Mouse (Mus musculus) stomach, embryonic 16.5 days (tissue): Measurements from ENCODE around the gene Ssxb5. TPM values are rescaled to one million over a fixed set of nuclear protein-coding genes. Genes with fewer than 3 reads are reported as not detected.
"Not testable (repeated sequence)": the region's sequence is repeated elsewhere in the genome, so short reads cannot be mapped to it uniquely, and the experiment has no call there.

Source experiments
- ATAC-seq: fragments of 200-750 bp; cut with Nextera tagmentation; 2 replicates; pipeline ENCODE4 v1.8.0; 2017; ENCODE audit warnings: moderate number of reproducible peaks, moderate TSS enrichment; ENCODE audit not compliant: insufficient read depth, low FRiP score
- H3K27ac ChIP-seq: fragments of 300-500 bp; sonication (generic); 2 replicates; pipeline ENCODE4 v1.5.1; 2014; ENCODE audit warnings: low read length
- H3K27me3 ChIP-seq: fragments of 300-500 bp; sonication (generic); 2 replicates; pipeline ENCODE4 v1.6.1; 2014; ENCODE audit warnings: low read length, control low read depth, mixed read lengths; ENCODE audit not compliant: control insufficient read depth, insufficient read depth
- H3K36me3 ChIP-seq: fragments of 300-500 bp; sonication (generic); 2 replicates; pipeline ENCODE4 v1.6.1; 2014; ENCODE audit warnings: low read length; ENCODE audit not compliant: control insufficient read depth, insufficient read depth
- H3K4me1 ChIP-seq: fragments of 300-500 bp; sonication (generic); 2 replicates; pipeline ENCODE4 v1.6.1; 2014; ENCODE audit warnings: low read length, control low read depth, mixed read lengths; ENCODE audit not compliant: control insufficient read depth, insufficient read depth
- H3K4me2 ChIP-seq: fragments of 300-500 bp; sonication (generic); 2 replicates; pipeline ENCODE4 v1.6.1; 2014; ENCODE audit warnings: low read depth, low read length, mixed read lengths
- H3K4me3 ChIP-seq: fragments of 300-500 bp; sonication (generic); replicated peaks from 2 replicates; pipeline ENCODE4 v1.5.1; 2014; ENCODE audit warnings: mild to moderate bottlenecking, low read length
- H3K9ac ChIP-seq: fragments of 300-500 bp; sonication (generic); 2 replicates; pipeline ENCODE4 v1.6.1; 2014; ENCODE audit warnings: low read length
- H3K9me3 ChIP-seq: fragments of 300-500 bp; sonication (generic); replicated peaks from 2 replicates; pipeline ENCODE4 v1.6.1; 2016; ENCODE audit warnings: low read length, control low read depth; ENCODE audit not compliant: control insufficient read depth
- WGBS: fragments of 180-500 bp; shearing (Covaris S2); extraction: QIAGEN DNeasy Blood & Tissue Kit; methylation state at CpG from one replicate; pipeline ENCODE4 v1.1.7; 2014; 5-methylcytosine and 5-hydroxymethylcytosine counted together
- polyA plus RNA-seq: library from polyadenylated mRNA; unstranded; fragments of >200 nt; fragmentation: Nextera tagmentation; extraction: Ambion mirVana; gene quantifications from 2 replicates; pipeline ENCODE4 v1.2.1, GENCODE M21; 2015

The Ssxb5 gene
- polyA plus RNA-seq: not detected in 2 replicates

DNA sequence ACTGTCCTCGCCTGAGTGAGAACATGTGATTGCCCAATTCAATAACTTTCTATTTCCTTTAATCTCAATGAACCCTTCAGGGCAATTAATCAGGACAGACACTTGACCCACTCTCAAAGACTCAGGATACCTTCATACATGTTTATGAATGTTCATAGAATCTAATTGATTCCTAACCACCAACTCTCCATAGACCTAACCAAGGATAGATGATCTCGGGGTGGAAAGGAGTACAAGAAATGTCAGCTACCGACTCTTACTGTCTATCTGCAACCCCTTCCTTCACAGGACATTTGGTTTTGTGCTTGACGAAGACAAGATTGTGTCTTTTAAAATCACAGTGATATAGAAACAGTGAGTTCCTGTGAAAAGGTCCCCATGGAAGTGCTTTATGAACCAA, at the start of gene Ssxb5:
TSS of gene Ssxb5 (plus strand) at position 301 of the 400 bp plus-strand sequence.
- not testable (repeated sequence) for H3K4me1 ChIP-seq, H3K27me3 ChIP-seq, H3K27ac ChIP-seq, H3K4me2 ChIP-seq, H3K9ac ChIP-seq, H3K36me3 ChIP-seq, H3K4me3 ChIP-seq, H3K9me3 ChIP-seq, ATAC-seq
- 84% methylated on average over 4 of the region's 4 CpGs for WGBS

DNA sequence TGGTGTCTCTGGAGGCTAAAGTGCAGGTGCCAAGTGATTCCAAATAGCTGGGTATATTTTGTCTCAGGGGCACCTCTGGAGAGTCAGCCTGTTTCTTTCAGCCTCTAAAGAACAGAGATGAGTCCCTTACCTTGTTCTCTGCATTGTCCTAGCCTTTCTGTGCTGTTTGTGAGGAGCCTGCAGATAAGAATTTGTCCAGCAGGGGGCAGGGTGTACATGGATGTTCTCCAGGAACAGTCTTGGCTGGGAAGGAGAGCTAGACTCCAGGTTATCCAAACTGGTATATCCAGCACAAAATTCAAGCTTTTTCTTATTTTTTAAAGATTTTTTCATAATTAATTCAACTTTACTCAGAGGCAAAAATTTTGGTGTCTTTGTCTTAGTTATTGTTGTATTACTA, 28.6 kb downstream of the Ssxb5 start:
- H3K4me1 ChIP-seq: no peaks in the 10 kb centered on the region
- H3K4me2 ChIP-seq: no peak overlapping the region
- no peaks in the 10 kb centered on the region for H3K9me3 ChIP-seq
- H3K4me3 ChIP-seq: no peak overlapping the region
- no peaks in the 10 kb centered on the region for H3K27me3 ChIP-seq
- no peak overlapping the region for H3K9ac ChIP-seq
- H3K36me3 ChIP-seq: no peaks in the 10 kb centered on the region
- ATAC-seq: no peak
- H3K27ac ChIP-seq: no peak overlapping the region

DNA sequence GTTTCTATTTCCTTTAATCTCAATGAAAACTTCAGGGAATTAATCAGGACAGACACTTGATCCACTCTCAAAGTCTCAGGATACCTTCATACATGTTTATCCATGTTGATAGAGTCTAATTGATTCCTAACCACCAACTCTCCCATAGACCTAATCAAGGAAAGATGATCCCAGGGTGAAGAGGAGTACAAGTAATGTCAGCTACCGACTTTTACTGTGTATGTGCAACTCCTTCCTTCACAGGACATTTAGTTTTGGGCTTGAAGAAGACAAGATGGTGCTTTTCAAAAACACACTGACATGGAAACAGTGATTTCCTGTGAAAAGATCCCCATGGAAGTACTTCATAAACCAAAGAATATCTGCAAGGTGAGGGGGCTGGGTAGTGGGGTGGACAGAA, 40.2 kb downstream of the Ssxb5 start, which contains the start of gene Gm6592:
TSS of gene Gm6592 (plus strand) at position 301 of the 400 bp plus-strand sequence.
- Histone ChIP-seq H3K4me1 (no peaks in the 10 kb centered on the region), H3K36me3 (no peaks in the 10 kb centered on the region), H3K4me2 (no peak within 1 kb of the TSS), H3K4me3 (no peak within 1 kb of the TSS), H3K27me3 (no peaks in the 10 kb centered on the region), H3K27ac (no peak within 1 kb of the TSS), H3K9me3 (no peaks in the 10 kb centered on the region), H3K9ac (no peak within 1 kb of the TSS)
- ATAC-seq: no peak
- WGBS: 52% methylated on average over 1 of the region's 1 CpGs

DNA sequence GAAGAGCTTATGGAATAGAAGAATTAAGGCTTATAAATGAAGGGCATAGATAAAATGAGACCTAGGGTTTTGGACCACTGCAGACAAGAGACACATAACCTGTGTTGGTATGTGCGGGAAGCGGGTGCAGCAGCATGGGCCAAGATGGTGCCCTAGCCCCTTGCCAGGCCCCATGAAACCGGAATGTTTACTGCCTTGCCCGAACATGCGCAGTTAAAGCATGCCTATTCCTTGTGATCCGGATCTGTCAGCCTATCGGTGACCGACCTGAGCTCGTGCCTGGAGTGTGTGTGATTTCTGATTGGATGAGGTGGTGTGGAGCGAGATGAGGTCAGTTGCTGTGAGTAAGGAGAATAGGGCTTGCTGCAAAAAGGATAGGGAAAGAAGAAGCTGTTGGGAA, 49.0 kb downstream of the Ssxb5 start:
- H3K9ac ChIP-seq: no peak overlapping the region
- no peaks in the 10 kb centered on the region for H3K9me3 ChIP-seq
- no peak overlapping the region for H3K4me2 ChIP-seq
- WGBS: 89% methylated on average over 10 of the region's 10 CpGs
- H3K36me3 ChIP-seq: no peaks in the 10 kb centered on the region
- no peak for ATAC-seq
- H3K27ac ChIP-seq: no peak overlapping the region
- H3K4me3 ChIP-seq: no peak overlapping the region
- H3K4me1 ChIP-seq: no peaks in the 10 kb centered on the region
- no peaks in the 10 kb centered on the region for H3K27me3 ChIP-seq

Other genes with a start within 250 kb of the Ssxb5 start
- not detected in 2 replicates for gene Ssxb3, start 211.9 kb upstream of the Ssxb5 start, polyA plus RNA-seq
- not detected in 2 replicates for gene Ssxb8, start 112.8 kb upstream of the Ssxb5 start, polyA plus RNA-seq
- gene Ssx9, start 55.3 kb upstream of the Ssxb5 start, polyA plus RNA-seq: not detected in 2 replicates
- not detected in 2 replicates for gene Gm6592, start 40.3 kb downstream of the Ssxb5 start, polyA plus RNA-seq
- not detected in 2 replicates for gene Gm5751, start 70.6 kb downstream of the Ssxb5 start, polyA plus RNA-seq
- 2.0 and 2.6 TPM in 2 replicates for gene B630019K06Rik, start 88.7 kb downstream of the Ssxb5 start, polyA plus RNA-seq
- gene Fthl17b, start 159.3 kb downstream of the Ssxb5 start, polyA plus RNA-seq: not detected in 2 replicates
- not detected in 2 replicates for gene Fthl17c, start 172.9 kb downstream of the Ssxb5 start, polyA plus RNA-seq
- gene Fthl17d, start 183.1 kb downstream of the Ssxb5 start, polyA plus RNA-seq: not detected in 2 replicates
- not detected in 2 replicates for gene Fthl17e, start 229.8 kb downstream of the Ssxb5 start, polyA plus RNA-seq